ENCODE assay signal across 8 mouse cellular contexts in the genomic region with DNA sequence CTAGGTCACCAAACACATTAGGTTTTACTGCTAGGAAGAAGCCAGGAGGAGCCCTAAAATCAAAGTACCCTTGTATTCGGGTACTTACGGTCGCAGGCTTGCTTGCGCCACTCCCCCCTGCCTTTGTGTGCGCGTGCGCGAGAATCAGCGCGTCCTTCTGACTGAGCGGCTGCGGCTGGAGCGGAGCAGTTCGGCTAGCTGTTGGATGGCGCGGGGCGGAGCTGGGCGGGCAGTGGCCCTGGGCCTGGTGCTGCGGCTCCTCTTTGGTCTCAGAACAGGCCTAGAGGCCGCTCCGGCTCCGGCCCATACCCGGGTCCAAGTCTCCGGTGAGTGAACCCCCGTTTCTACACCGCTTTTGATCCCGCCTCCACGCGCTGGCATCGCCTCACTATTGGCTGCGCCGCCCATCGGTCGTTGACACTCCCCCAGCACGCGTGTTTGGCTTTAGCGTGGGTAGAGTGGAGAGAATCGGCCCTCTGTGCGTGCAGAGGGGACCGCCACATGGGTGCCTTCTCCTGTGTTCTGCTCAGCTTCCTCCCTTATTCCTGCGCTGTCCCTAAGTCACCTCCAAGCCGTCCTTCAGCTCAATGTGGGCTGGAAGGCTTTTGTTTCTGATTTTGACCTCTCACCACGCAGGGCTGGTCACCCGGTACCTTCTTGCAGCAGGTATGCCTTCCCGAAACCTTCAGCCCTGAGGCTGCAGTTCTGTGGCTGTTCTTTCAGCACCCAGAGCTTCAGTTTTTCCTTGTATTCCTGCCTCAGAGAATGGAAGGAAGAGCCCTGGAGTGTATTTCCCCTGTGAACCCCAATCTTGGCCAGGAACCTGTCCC. TPM values are rescaled to one million over a fixed set of nuclear protein-coding genes. Genes with fewer than 3 reads are reported as not detected.
DNase-seq lines count a peak whose midpoint lies in the region; ATAC-seq lines count a peak whose summit lies in the region.

TSS of gene Cd320 (plus strand) at position 126 of the 830 bp plus-strand sequence.

- peak; percentile 97 for DNase-seq in adipocyte (ENCODE audit: low spot score)
- DNase-seq in embryo, embryonic 10 days (ENCODE audit: low spot score), result peak; percentile 96
- DNase-seq in gastrocnemius, postnatal 14 days, result peak; percentile 93
- peak; percentile 86 to 94 for DNase-seq in left cerebral cortex, postnatal 10 days (ENCODE audit: extremely low spot score in 1 of 2, low spot score in 2 of 2)
- DNase-seq in right cerebral cortex, postnatal 25 days, result peak; percentile 93
- peak; percentile 85 to 87 for DNase-seq in urinary bladder, postnatal 4 days (ENCODE audit: low spot score in 2 of 2)

- intact Hi-C loops in gastrocnemius, postnatal 14 days (cut with DNase I; ENCODE audit: low total_unique reads), result no loop called here
- intact Hi-C loops in left cerebral cortex, postnatal 10 days (cut with DNase I), result no loop called here

- ATAC-seq in inflammation-experienced regulatory T-cells, adult 6 months, result peak; percentile 94
- ATAC-seq in megakaryocyte-erythroid progenitor cell, adult 5-6 weeks (replicated peaks; ENCODE audit: low FRiP score, low TSS enrichment, poor library complexity, severe bottlenecking), result peak; percentile 89

RNA-seq across cellular contexts. Expression of gene Cd320, which starts in this region (rescaled TPM):
- total RNA-seq in gastrocnemius, postnatal 14 days (2021), result 10 to 100 TPM; 17.6 to 19.8 TPM
- polyA plus RNA-seq in inflammation-experienced regulatory T-cells, adult 6 months (2017; shearing (Covaris generic)), result 10 to 100 TPM; 11.2 to 11.6 (median 11.2) TPM
- 10 to 100 TPM; 24.1 to 26.4 TPM for total RNA-seq in left cerebral cortex, postnatal 10 days (2021)
- total RNA-seq in megakaryocyte-erythroid progenitor cell, adult 5-6 weeks (2014; fragmentation: Nextera tagmentation), result 11.4 and 19.2 TPM in 2 replicates
- 14.1 and 19.6 TPM in 2 replicates for total RNA-seq in megakaryocyte-erythroid progenitor cell, adult 5-6 weeks (2017)

Comparison
In these comparisons a context has a peak if more than half of its experiments do, and no peak if none do; other contexts are left out.
1. Peak in every context shown above with its lines: DNase-seq and ATAC-seq.